Mouse (Mus musculus): ENCODE measurements around the gene Tfam. TPM values are rescaled to one million over a fixed set of nuclear protein-coding genes. Genes with fewer than 3 reads are reported as not detected.
A peak's percentile ranks its signal among the peaks of the same experiment; 100 is the strongest.

The Tfam gene
- total RNA-seq (2014; rRNA removed; ENCODE audit: low replicate concordance) (11.9 and 13.1 TPM in 2 replicates), polyA plus RNA-seq (2015; fragmentation: Nextera tagmentation; extraction: Ambion mirVana) (41.9 and 49.7 TPM in 2 replicates)

DNA sequence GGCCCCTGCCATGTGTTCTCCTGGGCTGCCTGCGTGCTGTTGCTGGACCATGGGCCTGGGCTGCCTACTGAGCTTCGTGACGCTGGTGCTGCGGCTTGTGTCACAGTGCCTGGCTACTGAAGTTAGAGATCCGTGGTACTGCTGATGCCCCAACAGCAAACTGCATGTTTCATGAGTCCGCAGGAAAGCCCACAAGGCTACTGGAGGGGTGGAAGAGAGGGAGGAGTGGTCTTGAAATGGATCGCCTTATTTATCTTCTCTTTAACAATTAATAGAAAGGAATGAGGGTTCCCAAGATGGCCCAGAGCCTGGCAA, at the start of gene Tfam:
Gene Tfam (minus strand): TSS at position 41 of the 315 bp plus-strand sequence.
- no peak for TF ChIP-seq CTCF (IDR thresholded peaks at IDR 0.05; ENCODE audit: low read depth)
- TF ChIP-seq EP300 (IDR thresholded peaks at IDR 0.05; ENCODE audit: low read depth) = no peak
- peak within 1 kb of the TSS; percentile 85 for H3K9ac ChIP-seq (replicated peaks; ENCODE audit: low read depth, low read length)
- peaks cover 25% of the 10 kb centered on the region for H3K36me3 ChIP-seq (replicated peaks; ENCODE audit: control insufficient read depth, insufficient read depth, low read length)
- H3K4me2 ChIP-seq (ENCODE audit: low read depth, low read length) = peak within 1 kb of the TSS; percentile 92
- WGBS = 3% methylated on average over 7 of the region's 7 CpGs
- ATAC-seq (ENCODE audit: insufficient read depth, low read depth) (no peak), DNase-seq (ENCODE audit: low spot score) (no peak)
- H3K4me1 ChIP-seq (ENCODE audit: control insufficient read depth, insufficient read depth) = peaks cover 15% of the 10 kb centered on the region
- peak within 1 kb of the TSS; percentile 78 for H3K27ac ChIP-seq (ENCODE audit: low read depth)
- peak within 1 kb of the TSS; percentile 88 for H3K4me3 ChIP-seq (ENCODE audit: low read depth, low read length)
- H3K9me3 ChIP-seq (replicated peaks; ENCODE audit: control insufficient read depth, low read length) = no peaks in the 10 kb centered on the region
- H3K27me3 ChIP-seq (ENCODE audit: control insufficient read depth, insufficient read depth, low read length) = no peaks in the 10 kb centered on the region

DNA sequence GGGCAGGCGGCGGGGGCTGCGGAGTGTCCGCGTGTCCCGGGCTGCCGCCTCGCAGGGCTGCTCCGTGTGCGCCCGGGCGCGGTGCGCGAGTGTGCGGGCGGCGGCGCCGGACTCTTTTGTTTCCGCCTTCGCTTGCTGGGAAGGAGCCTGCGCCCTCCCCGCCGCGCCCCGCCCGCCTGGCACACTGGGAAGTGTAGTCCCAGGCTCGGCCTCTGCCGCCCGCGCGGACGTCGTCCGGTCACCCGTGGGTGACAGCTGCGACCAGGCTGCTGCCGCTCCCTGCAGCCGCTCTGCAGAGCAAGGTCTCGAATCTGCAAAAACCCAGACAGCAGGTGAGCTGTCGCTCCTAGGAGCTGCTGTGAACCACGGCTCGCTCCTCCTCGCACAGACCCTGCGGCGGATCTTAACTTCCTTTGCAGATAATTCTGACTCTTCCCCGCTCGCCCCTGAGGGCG, 47.1 kb upstream of the Tfam start, which contains the start of gene Ube2d1:
Gene Ube2d1 (minus strand): TSS at position 137 of the 455 bp plus-strand sequence.
- H3K9me3 ChIP-seq (replicated peaks; ENCODE audit: control insufficient read depth, low read length) = no peaks in the 10 kb centered on the region
- no peaks in the 10 kb centered on the region for H3K27me3 ChIP-seq (ENCODE audit: control insufficient read depth, insufficient read depth, low read length)
- peaks cover 16% of the 10 kb centered on the region for H3K4me1 ChIP-seq (ENCODE audit: control insufficient read depth, insufficient read depth)
- H3K36me3 ChIP-seq (replicated peaks; ENCODE audit: control insufficient read depth, insufficient read depth, low read length) = 0 out of 2 replicates have a peak, but pooled peaks cover 5% of the 10 kb centered on the region
- peak within 1 kb of the TSS; percentile 93 for H3K4me2 ChIP-seq (ENCODE audit: low read depth, low read length)
- H3K9ac ChIP-seq (replicated peaks; ENCODE audit: low read depth, low read length) = peak within 1 kb of the TSS; percentile 82
- WGBS = under 1% methylated on average over 47 of the region's 50 CpGs
- peak; percentile 66 for DNase-seq (ENCODE audit: low spot score)
- peak; percentile 90 for ATAC-seq (ENCODE audit: insufficient read depth, low read depth)
- peak within 1 kb of the TSS; percentile 94 for H3K4me3 ChIP-seq (ENCODE audit: low read depth, low read length)
- TF ChIP-seq CTCF (IDR thresholded peaks at IDR 0.05; ENCODE audit: low read depth) = no peak
- no peak for TF ChIP-seq EP300 (IDR thresholded peaks at IDR 0.05; ENCODE audit: low read depth)
- peak within 1 kb of the TSS; percentile 80 for H3K27ac ChIP-seq (ENCODE audit: low read depth)

GRCm38 (mm10) chr10:71284511-71285125, 46.5 kb upstream of the Tfam start:
- Histone ChIP-seq H3K36me3 (replicated peaks; ENCODE audit: control insufficient read depth, insufficient read depth, low read length) (0 out of 2 replicates have a peak, but pooled peaks cover 5% of the 10 kb centered on the region), H3K4me1 (ENCODE audit: control insufficient read depth, insufficient read depth) (peaks cover 16% of the 10 kb centered on the region), H3K9ac (replicated peaks; ENCODE audit: low read depth, low read length) (peak overlapping the region; percentile 82), H3K27ac (ENCODE audit: low read depth) (peak overlapping the region; percentile 80), H3K27me3 (ENCODE audit: control insufficient read depth, insufficient read depth, low read length) (no peaks in the 10 kb centered on the region), H3K4me3 (ENCODE audit: low read depth, low read length) (peak overlapping the region; percentile 94), H3K4me2 (ENCODE audit: low read depth, low read length) (peak overlapping the region; percentile 93), H3K9me3 (replicated peaks; ENCODE audit: control insufficient read depth, low read length) (no peaks in the 10 kb centered on the region)
- WGBS = under 1% methylated on average over 39 of the region's 41 CpGs
- DNase-seq (ENCODE audit: low spot score) = peak; percentile 43
- peak; percentile 69 for ATAC-seq (ENCODE audit: insufficient read depth, low read depth)
- TF ChIP-seq CTCF (IDR thresholded peaks at IDR 0.05; ENCODE audit: low read depth) = no peak
- TF ChIP-seq EP300 (IDR thresholded peaks at IDR 0.05; ENCODE audit: low read depth) = no peak

DNA sequence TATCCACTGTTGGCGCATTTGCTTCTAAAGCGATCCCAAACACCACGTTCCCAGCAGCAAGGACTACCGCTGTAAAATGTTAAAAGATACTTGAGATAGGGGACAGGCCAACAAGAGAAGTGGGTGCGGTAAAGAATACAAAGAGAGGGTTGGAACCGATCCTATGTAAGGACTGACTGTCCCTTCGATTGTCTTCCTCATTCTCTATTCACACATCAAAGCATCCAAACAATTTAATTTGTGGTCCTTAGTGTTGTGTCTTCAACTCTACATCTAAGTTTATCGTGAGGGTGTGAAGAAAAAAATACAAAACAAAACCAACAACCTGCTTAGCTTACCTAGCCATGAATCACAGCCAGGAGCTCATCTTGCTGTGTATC, 46.0 kb upstream of the Tfam start:
- ATAC-seq (ENCODE audit: insufficient read depth, low read depth) (no peak), DNase-seq (ENCODE audit: low spot score) (no peak)
- Histone ChIP-seq H3K4me3 (ENCODE audit: low read depth, low read length) (peak overlapping the region; percentile 94), H3K4me2 (ENCODE audit: low read depth, low read length) (peak overlapping the region; percentile 93), H3K36me3 (replicated peaks; ENCODE audit: control insufficient read depth, insufficient read depth, low read length) (0 out of 2 replicates have a peak, but pooled peaks cover 5% of the 10 kb centered on the region), H3K27ac (ENCODE audit: low read depth) (peak overlapping the region; percentile 80), H3K4me1 (ENCODE audit: control insufficient read depth, insufficient read depth) (peaks cover 16% of the 10 kb centered on the region), H3K9ac (replicated peaks; ENCODE audit: low read depth, low read length) (peak overlapping the region; percentile 82), H3K27me3 (ENCODE audit: control insufficient read depth, insufficient read depth, low read length) (no peaks in the 10 kb centered on the region), H3K9me3 (replicated peaks; ENCODE audit: control insufficient read depth, low read length) (no peaks in the 10 kb centered on the region)
- 18% methylated on average over 8 of the region's 8 CpGs for WGBS
- TF ChIP-seq EP300 (IDR thresholded peaks at IDR 0.05; ENCODE audit: low read depth) = no peak
- TF ChIP-seq CTCF (IDR thresholded peaks at IDR 0.05; ENCODE audit: low read depth) = no peak

DNA sequence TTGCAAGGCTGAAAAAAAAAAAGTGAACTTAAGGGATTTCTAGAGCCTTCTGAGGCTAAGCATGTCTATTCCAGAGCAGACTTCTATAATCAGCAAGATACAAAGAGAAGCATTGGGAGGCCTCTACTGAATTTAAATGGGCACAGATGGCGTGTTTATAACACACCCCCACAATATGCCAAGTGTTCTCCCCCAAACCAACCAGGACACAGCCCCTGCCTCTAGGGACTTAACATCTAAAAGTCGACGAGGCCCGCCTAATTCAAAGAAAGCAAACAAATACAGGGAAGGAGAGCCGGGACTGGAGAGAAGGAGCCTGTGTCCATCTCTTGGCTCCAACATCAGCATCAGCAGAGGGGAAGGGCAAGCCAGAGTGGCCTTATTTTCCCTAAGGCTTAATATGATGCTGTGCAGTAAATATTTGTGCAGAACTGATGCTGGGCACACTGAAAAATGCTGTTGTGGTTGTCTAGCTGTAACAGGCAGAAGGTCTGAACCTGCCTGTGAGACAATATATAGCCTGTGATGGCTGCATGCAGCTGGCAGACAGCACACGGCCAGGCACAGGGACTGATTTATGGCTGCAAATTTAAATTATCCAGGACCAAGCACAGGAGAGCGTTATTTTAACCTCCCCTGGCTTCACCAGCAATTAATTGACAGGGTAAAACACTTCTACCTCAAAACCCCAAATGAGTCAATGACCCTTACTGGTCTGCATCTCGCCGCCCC, 35.1 kb upstream of the Tfam start:
- no peak overlapping the region for H3K9ac ChIP-seq (replicated peaks; ENCODE audit: low read depth, low read length)
- no peaks in the 10 kb centered on the region for H3K36me3 ChIP-seq (replicated peaks; ENCODE audit: control insufficient read depth, insufficient read depth, low read length)
- 75% methylated on average over 9 of the region's 9 CpGs for WGBS
- H3K4me1 ChIP-seq (ENCODE audit: control insufficient read depth, insufficient read depth) = no peaks in the 10 kb centered on the region
- no peak overlapping the region for H3K4me2 ChIP-seq (ENCODE audit: low read depth, low read length)
- no peak for TF ChIP-seq EP300 (IDR thresholded peaks at IDR 0.05; ENCODE audit: low read depth)
- no peak for TF ChIP-seq CTCF (IDR thresholded peaks at IDR 0.05; ENCODE audit: low read depth)
- no peaks in the 10 kb centered on the region for H3K27me3 ChIP-seq (ENCODE audit: control insufficient read depth, insufficient read depth, low read length)
- H3K9me3 ChIP-seq (replicated peaks; ENCODE audit: control insufficient read depth, low read length) = no peaks in the 10 kb centered on the region
- H3K27ac ChIP-seq (ENCODE audit: low read depth) = no peak overlapping the region
- H3K4me3 ChIP-seq (ENCODE audit: low read depth, low read length) = no peak overlapping the region
- ATAC-seq (ENCODE audit: insufficient read depth, low read depth) (no peak), DNase-seq (ENCODE audit: low spot score) (no peak)
